Mouse (Mus musculus) inflammation-experienced regulatory T-cells, adult 6 months (primary cell): Measurements from ENCODE around the gene Fam107b. TPM values are rescaled to one million over a fixed set of nuclear protein-coding genes. Genes with fewer than 3 reads are reported as not detected.
"Not testable (repeated sequence)": the region's sequence is repeated elsewhere in the genome, so short reads cannot be mapped to it uniquely, and the experiment has no call there.

Experiments used
- ATAC-seq: one replicate; pipeline ENCODE4 v1.8.0; 2017
- polyA plus RNA-seq, 3 experiments: library from polyadenylated mRNA; unstranded; fragments of 100-300 nt; shearing (Covaris generic); gene quantifications; one replicate each; pipeline ENCODE4 v1.2.1; 2017

The Fam107b gene
- polyA plus RNA-seq, 3 experiments from 2014 or later: 193 to 316 (median 202) TPM

GRCm38 (mm10) chr2:3713212-3713681 lies 143.0 kb downstream of the Fam107b start:
- ATAC-seq: peak; percentile 46

- no peak for ATAC-seq
Observed at GRCm38 (mm10) chr2:3713682-3714361, 143.5 kb downstream of the Fam107b start.

- no peak for ATAC-seq
Observed at GRCm38 (mm10) chr2:3714511-3714910, 144.2 kb downstream of the Fam107b start.

- ATAC-seq: no peak
Observed at GRCm38 (mm10) chr2:3715424-3715823, 145.1 kb downstream of the Fam107b start.

GRCm38 (mm10) chr2:3717268-3717667 lies 147.0 kb downstream of the Fam107b start:
- ATAC-seq: no peak

- peak; percentile 65 for ATAC-seq
Observed at GRCm38 (mm10) chr2:3717847-3718246, 147.6 kb downstream of the Fam107b start.

- ATAC-seq: not testable (repeated sequence)
Observed at GRCm38 (mm10) chr2:3719436-3720121, 149.3 kb downstream of the Fam107b start.

- no peak for ATAC-seq
Observed at GRCm38 (mm10) chr2:3721107-3721506, 150.8 kb downstream of the Fam107b start.

GRCm38 (mm10) chr2:3721974-3722373 lies 151.7 kb downstream of the Fam107b start:
- no peak for ATAC-seq

GRCm38 (mm10) chr2:3723391-3724106 lies 153.3 kb downstream of the Fam107b start:
- ATAC-seq: peak; percentile 21

- ATAC-seq: peak; percentile 49
Observed at GRCm38 (mm10) chr2:3726501-3727078, 156.3 kb downstream of the Fam107b start.

- peak; percentile 37 for ATAC-seq
Observed at GRCm38 (mm10) chr2:3727225-3727930, 157.1 kb downstream of the Fam107b start.

- no peak for ATAC-seq
Observed at GRCm38 (mm10) chr2:3728090-3728489, 157.8 kb downstream of the Fam107b start.

GRCm38 (mm10) chr2:3729586-3729985 lies 159.3 kb downstream of the Fam107b start:
- ATAC-seq: no peak

GRCm38 (mm10) chr2:3730744-3731143 lies 160.5 kb downstream of the Fam107b start:
- ATAC-seq: peak; percentile 36

GRCm38 (mm10) chr2:3731316-3732015 lies 161.2 kb downstream of the Fam107b start:
- ATAC-seq: peak; percentile 57

- ATAC-seq: no peak
Observed at GRCm38 (mm10) chr2:3737917-3738694, 167.8 kb downstream of the Fam107b start.

- ATAC-seq: no peak
Observed at GRCm38 (mm10) chr2:3738734-3739133, 168.4 kb downstream of the Fam107b start.

GRCm38 (mm10) chr2:3739351-3739961 lies 169.2 kb downstream of the Fam107b start:
- ATAC-seq: no peak

GRCm38 (mm10) chr2:3740256-3740655 lies 170.0 kb downstream of the Fam107b start:
- no peak for ATAC-seq
